Mouse (Mus musculus) kidney, postnatal 0 days (tissue): ENCODE data around the gene Lactb. TPM values are rescaled to one million over a fixed set of nuclear protein-coding genes. Genes with fewer than 3 reads are reported as not detected.
"Not testable (repeated sequence)": the region's sequence is repeated elsewhere in the genome, so short reads cannot be mapped to it uniquely, and the experiment has no call there.

Experiments used
- ATAC-seq: fragments of 200-750 bp; cut with Nextera tagmentation; replicated peaks from 2 replicates; pipeline ENCODE4 v1.8.0; 2017; ENCODE audit warnings: low read depth, moderate number of reproducible peaks, moderate TSS enrichment, moderate library complexity; ENCODE audit not compliant: low FRiP score
- DNase-seq: peaks from one replicate; pipeline ENCODE4 v3.0.0-alpha.2; 2016; ENCODE audit warnings: low spot score
- H3K27ac ChIP-seq: fragments of 300-500 bp; sonication (generic); 2 replicates; pipeline ENCODE4 v1.5.1; 2014; ENCODE audit warnings: mild to moderate bottlenecking
- H3K27me3 ChIP-seq: fragments of 300-500 bp; sonication (generic); 2 replicates; pipeline ENCODE4 v1.6.1; 2014; ENCODE audit warnings: low read length, mixed read lengths; ENCODE audit not compliant: insufficient read depth
- H3K36me3 ChIP-seq: fragments of 300-500 bp; sonication (generic); 2 replicates; pipeline ENCODE4 v1.6.1; 2014; ENCODE audit warnings: low read length, mixed read lengths; ENCODE audit not compliant: insufficient read depth
- H3K4me1 ChIP-seq: fragments of 300-500 bp; sonication (generic); replicated peaks from 2 replicates; pipeline ENCODE4 v1.6.1; 2014; ENCODE audit warnings: antibody characterized with exemption, low read length, mixed read lengths; ENCODE audit not compliant: insufficient read depth
- H3K4me2 ChIP-seq: fragments of 300-500 bp; sonication (generic); 2 replicates; pipeline ENCODE4 v1.6.1; 2014; ENCODE audit warnings: mild to moderate bottlenecking, low read length, moderate library complexity, mixed read lengths
- H3K4me3 ChIP-seq: fragments of 300-500 bp; sonication (generic); replicated peaks from 2 replicates; pipeline ENCODE4 v1.5.1; 2014; ENCODE audit warnings: low read depth, low read length
- H3K9ac ChIP-seq: fragments of 300-500 bp; sonication (generic); 2 replicates; pipeline ENCODE4 v1.6.1; 2014; ENCODE audit warnings: low read depth, low read length
- H3K9me3 ChIP-seq: fragments of 300-500 bp; sonication (generic); replicated peaks from 2 replicates; pipeline ENCODE4 v1.6.1; 2016; ENCODE audit warnings: low read length, inconsistent platforms, mixed read lengths
- CTCF ChIP-seq: IDR thresholded peaks from 2 replicates; pipeline ENCODE4 v1.5.1; 2016; ENCODE audit warnings: antibody characterized with exemption, low read depth, mild to moderate bottlenecking, moderate library complexity
- WGBS: fragments of 180-500 bp; shearing (Covaris S2); extraction: QIAGEN DNeasy Blood & Tissue Kit; methylation state at CpG from one replicate; pipeline ENCODE4 v1.1.7; 2014; 5-methylcytosine and 5-hydroxymethylcytosine counted together
- polyA plus RNA-seq: library from polyadenylated mRNA; unstranded; fragments of >200 nt; fragmentation: Nextera tagmentation; extraction: Ambion mirVana; gene quantifications from 2 replicates; pipeline ENCODE4 v1.2.1, GENCODE M21; 2015

Lactb gene
- polyA plus RNA-seq, 1 experiment from 2014 or later: 33.6 TPM

GRCm38 (mm10) chr9:66918672-66919330 is 56.5 kb downstream of the Lactb start:
- no peaks in the 10 kb centered on the region for H3K9me3 ChIP-seq
- no peak for TF ChIP-seq CTCF
- no peak for ATAC-seq
- peak overlapping the region; percentile 93 for H3K4me3 ChIP-seq
- peak overlapping the region; percentile 88 for H3K27ac ChIP-seq
- H3K4me1 ChIP-seq: no peaks in the 10 kb centered on the region; the same call in none of the 2 replicates
- H3K9ac ChIP-seq: peak overlapping the region; percentile 84
- WGBS: 2% methylated on average over 27 of the region's 27 CpGs
- H3K4me2 ChIP-seq: peak overlapping the region; percentile 84
- H3K27me3 ChIP-seq: no peaks in the 10 kb centered on the region
- no peaks in the 10 kb centered on the region for H3K36me3 ChIP-seq
- peak; percentile 62 for DNase-seq

- no peaks in the 10 kb centered on the region for H3K9me3 ChIP-seq
- no peaks in the 10 kb centered on the region; the same call in none of the 2 replicates for H3K4me1 ChIP-seq
- ATAC-seq: no peak
- 71% methylated on average over 1 of the region's 1 CpGs for WGBS
- no peaks in the 10 kb centered on the region for H3K36me3 ChIP-seq
- no peak overlapping the region for H3K27ac ChIP-seq
- peak overlapping the region; percentile 84 for H3K4me2 ChIP-seq
- H3K27me3 ChIP-seq: no peaks in the 10 kb centered on the region
- H3K9ac ChIP-seq: no peak overlapping the region
- H3K4me3 ChIP-seq: no peak overlapping the region
- DNase-seq: no peak
- no peak for TF ChIP-seq CTCF
These were observed 57.4 kb downstream of the Lactb start for GRCm38 (mm10) chr9:66917892-66918255.

GRCm38 (mm10) chr9:66917216-66917891 is 57.9 kb downstream of the Lactb start:
- TF ChIP-seq CTCF: no peak
- Histone ChIP-seq H3K27me3 (no peaks in the 10 kb centered on the region), H3K36me3 (no peaks in the 10 kb centered on the region), H3K4me2 (peak overlapping the region; percentile 84; the same call in 1 of the 2 replicates), H3K27ac (no peak overlapping the region), H3K9ac (no peak overlapping the region), H3K9me3 (no peaks in the 10 kb centered on the region), H3K4me3 (no peak overlapping the region), H3K4me1 (no peaks in the 10 kb centered on the region; the same call in none of the 2 replicates)
- DNase-seq (no peak), ATAC-seq (no peak)
- WGBS: 81% methylated on average over 8 of the region's 8 CpGs

GRCm38 (mm10) chr9:66915869-66916785 is 59.2 kb downstream of the Lactb start:
- H3K9ac ChIP-seq: no peak overlapping the region
- H3K27me3 ChIP-seq: no peaks in the 10 kb centered on the region
- ATAC-seq (no peak), DNase-seq (no peak)
- TF ChIP-seq CTCF: no peak
- H3K27ac ChIP-seq: no peak overlapping the region
- H3K4me3 ChIP-seq: no peak overlapping the region
- no peak overlapping the region for H3K4me2 ChIP-seq
- no peaks in the 10 kb centered on the region; the same call in none of the 2 replicates for H3K4me1 ChIP-seq
- H3K36me3 ChIP-seq: no peaks in the 10 kb centered on the region
- H3K9me3 ChIP-seq: no peaks in the 10 kb centered on the region
- 76% methylated on average over 9 of the region's 9 CpGs for WGBS

GRCm38 (mm10) chr9:66915401-66915800 is 59.9 kb downstream of the Lactb start:
- H3K4me2 ChIP-seq: no peak overlapping the region
- no peak overlapping the region for H3K9ac ChIP-seq
- no peak overlapping the region for H3K27ac ChIP-seq
- 81% methylated on average over 5 of the region's 5 CpGs for WGBS
- no peak for TF ChIP-seq CTCF
- no peaks in the 10 kb centered on the region for H3K9me3 ChIP-seq
- no peaks in the 10 kb centered on the region; the same call in 1 of the 2 replicates for H3K4me1 ChIP-seq
- H3K27me3 ChIP-seq: no peaks in the 10 kb centered on the region
- ATAC-seq: no peak
- H3K36me3 ChIP-seq: 0 out of 2 replicates have a peak, but pooled peaks cover under 1% of the 10 kb centered on the region
- no peak overlapping the region for H3K4me3 ChIP-seq
- no peak for DNase-seq

GRCm38 (mm10) chr9:66914540-66914939 is 60.7 kb downstream of the Lactb start:
- H3K9me3 ChIP-seq: no peaks in the 10 kb centered on the region
- 83% methylated on average over 3 of the region's 3 CpGs for WGBS
- DNase-seq (peak; percentile 30), ATAC-seq (no peak)
- no peak overlapping the region for H3K9ac ChIP-seq
- H3K4me3 ChIP-seq: no peak overlapping the region
- H3K36me3 ChIP-seq: 0 out of 2 replicates have a peak, but pooled peaks cover 2% of the 10 kb centered on the region
- no peak overlapping the region for H3K27ac ChIP-seq
- no peaks in the 10 kb centered on the region; the same call in 1 of the 2 replicates for H3K4me1 ChIP-seq
- no peak for TF ChIP-seq CTCF
- no peak overlapping the region for H3K4me2 ChIP-seq
- H3K27me3 ChIP-seq: no peaks in the 10 kb centered on the region

GRCm38 (mm10) chr9:66913254-66913934 is 61.9 kb downstream of the Lactb start:
- not testable (repeated sequence) for ATAC-seq, H3K9me3 ChIP-seq, H3K4me1 ChIP-seq, H3K27me3 ChIP-seq, H3K4me3 ChIP-seq, DNase-seq, H3K4me2 ChIP-seq, H3K36me3 ChIP-seq, H3K9ac ChIP-seq
- WGBS: 87% methylated on average over 5 of the region's 5 CpGs
- H3K27ac ChIP-seq: 0 out of 2 replicates have a peak overlapping the region, but pooled peaks have one; percentile 5
